Mouse (Mus musculus): Measurements from ENCODE around the gene Cox14. TPM values are rescaled to one million over a fixed set of nuclear protein-coding genes. Genes with fewer than 3 reads are reported as not detected.
"Not testable (repeated sequence)": the region's sequence is repeated elsewhere in the genome, so short reads cannot be mapped to it uniquely, and the experiment has no call there.

The Cox14 gene
- polyA plus RNA-seq, 1 experiment = 210 TPM

- H3K4me3 ChIP-seq (ENCODE audit: insufficient read depth, poor library complexity, severe bottlenecking) = peak overlapping the region; percentile 91
- no peak for TF ChIP-seq USF1 (IDR thresholded peaks at IDR 0.05; ENCODE audit: low read depth)
- no peak for TF ChIP-seq FOSL1 (IDR thresholded peaks at IDR 0.05; ENCODE audit: insufficient read depth, low read length, poor library complexity, severe bottlenecking)
- no peak for TF ChIP-seq MAX (IDR thresholded peaks at IDR 0.05)
- TF ChIP-seq MYOG (IDR thresholded peaks at IDR 0.05; ENCODE audit: control insufficient read depth, extremely low read depth, insufficient read length) = no peak
- no peak for TF ChIP-seq CEBPB (IDR thresholded peaks at IDR 0.05; ENCODE audit: low read depth)
- no peak for TF ChIP-seq MYOD1 (IDR thresholded peaks at IDR 0.05; ENCODE audit: control insufficient read depth, insufficient read length, low read depth)
- no peak for TF ChIP-seq CTCF (IDR thresholded peaks at IDR 0.05; ENCODE audit: control insufficient read depth, insufficient read depth, insufficient read length)
- peaks cover 25% of the 10 kb centered on the region for H3K36me3 ChIP-seq (ENCODE audit: control insufficient read depth, insufficient read depth)
- H3K27me3 ChIP-seq (ENCODE audit: control insufficient read depth, insufficient read depth, insufficient read length) = no peaks in the 10 kb centered on the region
- H3K79me2 ChIP-seq (ENCODE audit: control insufficient read depth, insufficient read depth) = peaks cover 32% of the 10 kb centered on the region
- H3K79me3 ChIP-seq (ENCODE audit: low read depth) = peaks cover 20% of the 10 kb centered on the region
- H3ac ChIP-seq (ENCODE audit: control insufficient read depth, insufficient read length, low read depth) = peak overlapping the region; percentile 39
Observed at GRCm38 (mm10) chr15:99726549-99726948, 1.1 kb downstream of the Cox14 start.

DNA sequence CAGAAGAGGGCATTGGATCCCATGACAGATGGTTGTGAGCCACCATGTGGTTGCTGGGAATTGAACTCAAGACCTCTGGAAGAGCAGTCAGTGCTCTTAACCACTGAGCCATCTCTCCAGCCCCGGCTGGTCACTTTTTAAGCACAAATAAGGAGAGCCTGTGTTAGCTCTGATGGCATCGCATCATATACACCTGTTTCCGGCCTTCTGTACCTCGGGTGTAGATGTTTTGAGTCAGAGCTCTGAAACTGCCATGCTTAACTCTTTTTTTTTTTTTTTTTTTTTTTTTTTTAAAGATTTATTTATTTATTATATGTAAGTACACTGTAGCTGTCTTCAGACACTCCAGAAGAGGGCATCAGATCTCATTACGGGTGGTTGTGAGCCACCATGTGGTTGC lies 1.6 kb downstream of the Cox14 start:
- not testable (repeated sequence) for H3ac ChIP-seq (ENCODE audit: control insufficient read depth, insufficient read length, low read depth); H3K27me3 ChIP-seq (ENCODE audit: control insufficient read depth, insufficient read depth, insufficient read length); H3K4me3 ChIP-seq (ENCODE audit: insufficient read depth, poor library complexity, severe bottlenecking)
- Histone ChIP-seq H3K79me3 (ENCODE audit: low read depth) (peaks cover 20% of the 10 kb centered on the region), H3K79me2 (ENCODE audit: control insufficient read depth, insufficient read depth) (peaks cover 32% of the 10 kb centered on the region), H3K36me3 (ENCODE audit: control insufficient read depth, insufficient read depth) (peaks cover 28% of the 10 kb centered on the region)

DNA sequence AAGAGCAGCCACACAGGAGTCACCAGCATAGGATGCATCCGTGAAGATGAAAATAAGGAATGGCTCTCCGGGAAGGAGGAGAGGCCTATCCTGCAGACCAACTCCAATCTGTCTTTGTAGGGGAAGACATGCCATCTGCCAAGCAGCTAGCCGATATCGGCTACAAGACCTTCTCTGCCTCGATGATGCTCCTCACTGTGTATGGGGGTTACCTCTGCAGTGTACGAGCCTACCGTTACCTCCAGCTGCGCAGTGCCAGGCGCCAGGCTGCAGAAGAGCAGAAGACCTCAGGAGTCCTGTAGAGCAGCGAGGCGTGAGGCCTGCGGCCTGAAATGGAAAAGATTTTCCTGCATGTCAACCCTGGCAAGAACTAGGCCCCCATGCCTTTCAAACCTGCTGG lies 2.1 kb downstream of the Cox14 start:
- peaks cover 33% of the 10 kb centered on the region for H3K36me3 ChIP-seq (ENCODE audit: control insufficient read depth, insufficient read depth)
- H3K27me3 ChIP-seq (ENCODE audit: control insufficient read depth, insufficient read depth, insufficient read length) = no peaks in the 10 kb centered on the region
- H3ac ChIP-seq (ENCODE audit: control insufficient read depth, insufficient read length, low read depth) = no peak overlapping the region
- TF ChIP-seq MYOD1 (IDR thresholded peaks at IDR 0.05; ENCODE audit: control insufficient read depth, insufficient read length, low read depth) = no peak
- no peak for TF ChIP-seq USF1 (IDR thresholded peaks at IDR 0.05; ENCODE audit: low read depth)
- no peak for TF ChIP-seq CTCF (IDR thresholded peaks at IDR 0.05; ENCODE audit: control insufficient read depth, insufficient read depth, insufficient read length)
- no peak for TF ChIP-seq CEBPB (IDR thresholded peaks at IDR 0.05; ENCODE audit: low read depth)
- no peak for TF ChIP-seq MYOG (IDR thresholded peaks at IDR 0.05; ENCODE audit: control insufficient read depth, extremely low read depth, insufficient read length)
- no peak for TF ChIP-seq FOSL1 (IDR thresholded peaks at IDR 0.05; ENCODE audit: insufficient read depth, low read length, poor library complexity, severe bottlenecking)
- no peak for TF ChIP-seq MAX (IDR thresholded peaks at IDR 0.05)
- peaks cover 20% of the 10 kb centered on the region for H3K79me3 ChIP-seq (ENCODE audit: low read depth)
- peaks cover 32% of the 10 kb centered on the region for H3K79me2 ChIP-seq (ENCODE audit: control insufficient read depth, insufficient read depth)
- H3K4me3 ChIP-seq (ENCODE audit: insufficient read depth, poor library complexity, severe bottlenecking) = no peak overlapping the region

DNA sequence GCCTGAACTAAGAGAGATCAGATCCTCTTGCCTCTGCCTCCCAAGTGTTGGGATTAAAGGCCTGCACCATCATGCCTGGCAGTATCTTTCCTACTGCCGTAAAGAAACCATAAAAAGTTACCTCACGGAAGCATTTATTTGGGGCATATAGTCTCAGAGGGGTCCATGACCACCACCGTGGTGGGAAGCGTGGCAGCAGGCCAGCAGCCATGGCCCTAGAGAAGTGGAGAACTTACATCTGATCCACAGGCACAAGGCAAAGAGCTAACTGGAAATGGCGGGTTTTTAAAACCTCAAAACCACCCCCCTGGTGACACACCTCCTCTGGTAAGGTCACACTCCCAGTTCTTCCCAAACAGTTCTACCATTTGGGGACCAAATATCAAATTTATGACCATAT lies 2.8 kb downstream of the Cox14 start:
- no peaks in the 10 kb centered on the region for H3K27me3 ChIP-seq (ENCODE audit: control insufficient read depth, insufficient read depth, insufficient read length)
- no peak overlapping the region for H3ac ChIP-seq (ENCODE audit: control insufficient read depth, insufficient read length, low read depth)
- H3K79me3 ChIP-seq (ENCODE audit: low read depth) = peaks cover 20% of the 10 kb centered on the region
- H3K4me3 ChIP-seq (ENCODE audit: insufficient read depth, poor library complexity, severe bottlenecking) = no peak overlapping the region
- H3K36me3 ChIP-seq (ENCODE audit: control insufficient read depth, insufficient read depth) = peaks cover 39% of the 10 kb centered on the region
- TF ChIP-seq USF1 (IDR thresholded peaks at IDR 0.05; ENCODE audit: low read depth) (no peak), MYOG (IDR thresholded peaks at IDR 0.05; ENCODE audit: control insufficient read depth, extremely low read depth, insufficient read length) (no peak), MYOD1 (IDR thresholded peaks at IDR 0.05; ENCODE audit: control insufficient read depth, insufficient read length, low read depth) (no peak), CTCF (IDR thresholded peaks at IDR 0.05; ENCODE audit: control insufficient read depth, insufficient read depth, insufficient read length) (no peak), CEBPB (IDR thresholded peaks at IDR 0.05; ENCODE audit: low read depth) (no peak), FOSL1 (IDR thresholded peaks at IDR 0.05; ENCODE audit: insufficient read depth, low read length, poor library complexity, severe bottlenecking) (no peak), MAX (IDR thresholded peaks at IDR 0.05) (no peak)
- peaks cover 32% of the 10 kb centered on the region for H3K79me2 ChIP-seq (ENCODE audit: control insufficient read depth, insufficient read depth)

DNA sequence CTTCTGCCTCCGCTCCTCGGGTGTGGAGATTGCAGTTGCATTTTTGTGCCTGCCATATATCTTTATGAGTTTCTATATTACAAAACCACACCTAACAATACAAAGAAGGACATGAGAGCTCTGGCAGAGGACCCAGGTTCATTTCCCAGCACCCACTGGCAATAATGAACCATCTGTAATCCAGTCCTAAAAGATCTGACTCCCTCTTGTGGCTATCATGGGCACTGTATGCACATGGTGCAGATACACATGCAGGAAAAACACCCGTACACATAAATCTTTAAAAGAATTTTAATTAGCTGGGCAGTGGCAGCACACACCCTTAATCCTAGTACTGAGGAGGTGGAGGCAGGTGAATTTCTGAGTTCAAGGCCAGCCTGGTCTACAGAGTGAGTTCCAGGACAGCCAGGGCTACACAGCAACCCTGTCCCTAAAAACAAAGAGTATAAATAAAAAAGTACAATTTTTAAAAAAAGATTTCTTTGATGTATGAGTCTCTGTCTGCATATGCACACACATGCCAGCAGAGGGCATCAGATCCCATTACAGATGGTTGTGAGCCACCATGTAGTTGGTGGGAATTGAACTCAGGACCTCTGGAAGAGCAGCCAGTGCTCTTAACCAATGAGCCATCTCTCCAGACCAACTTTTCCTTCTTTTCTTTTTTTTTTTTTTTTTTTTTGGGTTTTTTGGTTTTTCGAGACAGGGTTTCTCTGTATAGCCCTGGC lies 3.8 kb downstream of the Cox14 start:
- no peak overlapping the region for H3K4me3 ChIP-seq (ENCODE audit: insufficient read depth, poor library complexity, severe bottlenecking)
- peaks cover 32% of the 10 kb centered on the region for H3K79me2 ChIP-seq (ENCODE audit: control insufficient read depth, insufficient read depth)
- H3K79me3 ChIP-seq (ENCODE audit: low read depth) = peaks cover 20% of the 10 kb centered on the region
- H3K36me3 ChIP-seq (ENCODE audit: control insufficient read depth, insufficient read depth) = peaks cover 48% of the 10 kb centered on the region
- no peak for TF ChIP-seq FOSL1 (IDR thresholded peaks at IDR 0.05; ENCODE audit: insufficient read depth, low read length, poor library complexity, severe bottlenecking)
- TF ChIP-seq MYOG (IDR thresholded peaks at IDR 0.05; ENCODE audit: control insufficient read depth, extremely low read depth, insufficient read length) = no peak
- no peak overlapping the region for H3ac ChIP-seq (ENCODE audit: control insufficient read depth, insufficient read length, low read depth)
- no peaks in the 10 kb centered on the region for H3K27me3 ChIP-seq (ENCODE audit: control insufficient read depth, insufficient read depth, insufficient read length)

- Histone ChIP-seq H3K27me3 (ENCODE audit: control insufficient read depth, insufficient read depth, insufficient read length) (no peaks in the 10 kb centered on the region), H3K79me2 (ENCODE audit: control insufficient read depth, insufficient read depth) (peaks cover 28% of the 10 kb centered on the region), H3ac (ENCODE audit: control insufficient read depth, insufficient read length, low read depth) (no peak overlapping the region), H3K4me3 (ENCODE audit: insufficient read depth, poor library complexity, severe bottlenecking) (no peak overlapping the region), H3K36me3 (ENCODE audit: control insufficient read depth, insufficient read depth) (peaks cover 67% of the 10 kb centered on the region), H3K79me3 (ENCODE audit: low read depth) (peaks cover 17% of the 10 kb centered on the region)
- no peak for TF ChIP-seq CTCF (IDR thresholded peaks at IDR 0.05; ENCODE audit: control insufficient read depth, insufficient read depth, insufficient read length)
- no peak for TF ChIP-seq MYOG (IDR thresholded peaks at IDR 0.05; ENCODE audit: control insufficient read depth, extremely low read depth, insufficient read length)
- TF ChIP-seq MAX (IDR thresholded peaks at IDR 0.05) = no peak
- no peak for TF ChIP-seq MYOD1 (IDR thresholded peaks at IDR 0.05; ENCODE audit: control insufficient read depth, insufficient read length, low read depth)
- no peak for TF ChIP-seq CEBPB (IDR thresholded peaks at IDR 0.05; ENCODE audit: low read depth)
- TF ChIP-seq USF1 (IDR thresholded peaks at IDR 0.05; ENCODE audit: low read depth) = no peak
- no peak for TF ChIP-seq FOSL1 (IDR thresholded peaks at IDR 0.05; ENCODE audit: insufficient read depth, low read length, poor library complexity, severe bottlenecking)
Observed at GRCm38 (mm10) chr15:99731167-99731566, 5.7 kb downstream of the Cox14 start.

Measured in C2C12 (cell line).